Mouse (Mus musculus) layer of hippocampus, postnatal 14 days (tissue): ENCODE measurements at regions not wholly inside any gene's neighbourhood (a gene's known extent, or its start where the extent isn't known, plus 50 kb on each side); places are given as distances from the start of the nearest gene placed in this dataset.
A peak's percentile ranks its signal among the peaks of the same experiment; 100 is the strongest.
"Not testable (repeated sequence)": the region's sequence is repeated elsewhere in the genome, so short reads cannot be mapped to it uniquely, and the experiment has no call there.

Experiments
- DNase-seq, 2 experiments: peaks; one replicate each; pipeline ENCODE4 v3.0.0; 2021 to 2022; ENCODE audit warnings: low spot score in 2 of 2, mixed read lengths in 1 of 2

- DNase-seq = no peak
Observed at GRCm38 (mm10) chr14:102215267-102215964, 485.7 kb downstream of the Lmo7 start.

- DNase-seq = no peak
Observed at GRCm38 (mm10) chr14:102212079-102212478, 482.3 kb downstream of the Lmo7 start.

GRCm38 (mm10) chr14:102204881-102205671 is 475.3 kb downstream of the Lmo7 start:
- DNase-seq = peak in 1 of 2 experiments; percentile 40

- peak in 1 of 2 experiments; percentile 68 for DNase-seq
Observed at GRCm38 (mm10) chr14:102199430-102199829, 469.7 kb downstream of the Lmo7 start.

GRCm38 (mm10) chr14:102190786-102191185 is 461.0 kb downstream of the Lmo7 start:
- DNase-seq = no peak

- peak in 1 of 2 experiments; percentile 28 for DNase-seq
Observed at GRCm38 (mm10) chr14:102181269-102181668, 451.5 kb downstream of the Lmo7 start.

GRCm38 (mm10) chr14:102171775-102172174 is 442.0 kb downstream of the Lmo7 start:
- DNase-seq = no peak

GRCm38 (mm10) chr14:102161291-102162284 is 431.8 kb downstream of the Lmo7 start:
- DNase-seq = no peak

- not testable (repeated sequence) for DNase-seq
Observed at GRCm38 (mm10) chr14:102150410-102150809, 420.7 kb downstream of the Lmo7 start.

GRCm38 (mm10) chr14:102142720-102143119 is 413.0 kb downstream of the Lmo7 start:
- no peak for DNase-seq

GRCm38 (mm10) chr14:102138936-102139335 is 409.2 kb downstream of the Lmo7 start:
- DNase-seq = peak; percentile 6 to 16

GRCm38 (mm10) chr14:102118166-102118565 is 388.4 kb downstream of the Lmo7 start:
- no peak for DNase-seq

- DNase-seq = no peak
Observed at GRCm38 (mm10) chr14:102106165-102106564, 376.4 kb downstream of the Lmo7 start.

GRCm38 (mm10) chr14:102094105-102094504 is 364.3 kb downstream of the Lmo7 start:
- no peak for DNase-seq

- no peak for DNase-seq
Observed at GRCm38 (mm10) chr14:102092557-102092956, 362.8 kb downstream of the Lmo7 start.

- DNase-seq = no peak
Observed at GRCm38 (mm10) chr14:102048932-102049331, 319.2 kb downstream of the Lmo7 start.

GRCm38 (mm10) chr14:102048485-102048884 is 318.7 kb downstream of the Lmo7 start:
- no peak for DNase-seq

GRCm38 (mm10) chr14:102038145-102038544 is 308.4 kb downstream of the Lmo7 start:
- DNase-seq = no peak

- DNase-seq = no peak
Observed at GRCm38 (mm10) chr14:102037487-102037886, 307.7 kb downstream of the Lmo7 start.

- no peak for DNase-seq
Observed at GRCm38 (mm10) chr14:102031047-102031903, 301.5 kb downstream of the Lmo7 start.
